Mouse (Mus musculus) monocyte, adult 5-6 weeks (primary cell): ENCODE measurements around the gene Plce1. TPM values are rescaled to one million over a fixed set of nuclear protein-coding genes. Genes with fewer than 3 reads are reported as not detected.
"Not testable (repeated sequence)": the region's sequence is repeated elsewhere in the genome, so short reads cannot be mapped to it uniquely, and the experiment has no call there.

Experiments used
- ATAC-seq: fragments of 153-309, 156-312 bp; replicated peaks from 2 replicates; pipeline ENCODE4 v1.8.0; 2017; ENCODE audit warnings: mild to moderate bottlenecking; ENCODE audit not compliant: low TSS enrichment, insufficient number of reproducible peaks, severe bottlenecking, poor library complexity, low FRiP score
- total RNA-seq: library from RNA; stranded (forward); fragments of 200-1000, 200-491, 200-594 nt; gene quantifications from 3 replicates; pipeline ENCODE4 v1.2.3, GENCODE M21; 2017

The Plce1 gene
- total RNA-seq, 1 experiment from 2014 or later, result not detected

- ATAC-seq, result no peak
These were observed 129.9 kb downstream of the Plce1 start for GRCm38 (mm10) chr19:38610809-38611208.

DNA sequence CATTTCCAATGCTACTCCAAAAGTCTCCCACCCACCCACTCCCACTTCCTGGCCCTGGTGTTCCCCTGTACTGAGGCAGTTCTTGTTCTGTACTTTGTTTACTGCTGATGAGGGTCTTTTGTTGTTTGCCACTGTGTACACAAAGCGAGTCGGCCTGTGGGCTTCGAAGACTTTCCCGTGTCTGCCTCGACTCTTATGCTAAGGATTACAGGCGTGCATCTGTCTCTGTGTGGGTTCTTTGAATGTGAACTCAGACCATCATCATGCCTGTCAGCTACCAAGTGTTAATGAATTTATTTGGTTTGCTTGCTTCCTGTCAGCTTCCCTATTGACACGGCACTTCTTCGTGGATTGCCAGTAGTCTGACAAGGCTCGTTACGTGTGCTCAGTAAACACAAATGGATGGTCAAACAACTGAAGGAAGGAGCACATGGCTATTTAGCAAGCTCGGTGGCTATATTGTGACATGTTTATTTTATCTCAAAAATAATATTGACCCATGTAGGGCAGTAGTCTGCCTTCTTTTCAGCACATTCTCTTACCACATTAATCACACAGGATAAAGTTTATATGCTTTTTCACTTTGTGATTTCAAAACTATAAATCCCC is 133.3 kb downstream of the Plce1 start:
- ATAC-seq, result no peak

GRCm38 (mm10) chr19:38615356-38615755 is 134.4 kb downstream of the Plce1 start:
- no peak for ATAC-seq

GRCm38 (mm10) chr19:38620134-38620533 is 139.2 kb downstream of the Plce1 start:
- ATAC-seq, result no peak

DNA sequence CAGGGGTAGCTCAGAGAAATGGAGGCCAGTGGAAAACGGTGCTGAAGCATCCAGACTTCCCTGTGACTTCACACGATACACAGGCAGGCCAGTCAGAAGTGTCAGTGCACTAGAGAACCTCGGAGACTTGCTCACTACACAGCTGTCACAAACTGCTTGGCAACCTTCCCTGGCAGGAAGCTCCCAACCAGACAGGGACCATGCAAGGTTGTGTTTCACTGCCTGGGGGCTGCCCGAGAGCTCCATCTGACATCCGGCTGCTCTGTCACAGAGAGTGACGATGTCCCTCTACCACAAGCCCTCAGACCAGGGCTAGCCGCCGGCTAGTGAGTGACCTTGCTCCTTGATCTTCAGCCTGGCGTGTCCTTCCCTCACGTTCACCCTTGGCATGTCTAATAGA is 140.6 kb downstream of the Plce1 start:
- ATAC-seq, result no peak

GRCm38 (mm10) chr19:38626246-38627015 is 145.5 kb downstream of the Plce1 start:
- no peak for ATAC-seq

DNA sequence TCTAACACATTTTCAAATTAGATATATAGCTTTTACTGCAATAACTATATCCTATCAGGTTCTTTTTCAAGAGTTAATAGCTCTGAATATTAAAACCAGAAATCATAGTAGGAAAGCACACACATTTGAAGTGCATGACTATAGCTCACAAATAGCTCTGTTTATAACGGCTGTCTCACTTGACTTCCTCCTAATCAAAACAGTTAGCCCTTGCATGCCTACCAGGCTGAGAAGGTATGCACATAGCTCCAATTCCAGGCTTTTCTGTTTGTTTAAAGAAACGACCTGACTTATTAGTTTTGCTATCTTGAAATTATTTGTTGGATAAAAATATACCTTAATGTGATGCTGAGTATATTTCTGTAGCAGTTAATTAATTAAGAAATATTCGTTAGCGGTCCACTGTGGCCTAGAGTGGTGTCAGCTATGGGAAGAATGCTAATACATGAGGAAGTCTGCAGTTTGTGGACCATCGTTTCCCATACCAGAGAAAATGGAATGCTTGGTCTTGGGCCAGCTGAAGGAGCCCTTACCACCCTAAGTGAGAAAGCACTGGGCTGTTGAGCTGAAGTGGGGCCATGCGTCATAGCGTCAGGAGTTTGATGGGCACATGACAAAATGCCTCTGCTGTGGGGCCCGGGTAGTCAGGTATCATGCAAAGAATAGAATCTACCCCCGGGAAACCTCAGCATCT is 146.3 kb downstream of the Plce1 start:
- no peak for ATAC-seq

- ATAC-seq, result no peak
These were observed 151.3 kb downstream of the Plce1 start for GRCm38 (mm10) chr19:38632251-38632650.

GRCm38 (mm10) chr19:38633306-38633705 is 152.4 kb downstream of the Plce1 start:
- no peak for ATAC-seq

- no peak for ATAC-seq
These were observed 158.1 kb downstream of the Plce1 start for GRCm38 (mm10) chr19:38639050-38639449.

GRCm38 (mm10) chr19:38639805-38640204 is 158.9 kb downstream of the Plce1 start:
- ATAC-seq, result no peak

GRCm38 (mm10) chr19:38642515-38642914 is 161.6 kb downstream of the Plce1 start:
- not testable (repeated sequence) for ATAC-seq

- no peak for ATAC-seq
These were observed 164.1 kb downstream of the Plce1 start for GRCm38 (mm10) chr19:38644871-38645595.

- ATAC-seq, result no peak
These were observed 177.1 kb downstream of the Plce1 start for GRCm38 (mm10) chr19:38657980-38658379.

- no peak for ATAC-seq
These were observed 184.5 kb downstream of the Plce1 start for GRCm38 (mm10) chr19:38665398-38665797.

GRCm38 (mm10) chr19:38672015-38672600 is 191.2 kb downstream of the Plce1 start:
- ATAC-seq, result no peak

DNA sequence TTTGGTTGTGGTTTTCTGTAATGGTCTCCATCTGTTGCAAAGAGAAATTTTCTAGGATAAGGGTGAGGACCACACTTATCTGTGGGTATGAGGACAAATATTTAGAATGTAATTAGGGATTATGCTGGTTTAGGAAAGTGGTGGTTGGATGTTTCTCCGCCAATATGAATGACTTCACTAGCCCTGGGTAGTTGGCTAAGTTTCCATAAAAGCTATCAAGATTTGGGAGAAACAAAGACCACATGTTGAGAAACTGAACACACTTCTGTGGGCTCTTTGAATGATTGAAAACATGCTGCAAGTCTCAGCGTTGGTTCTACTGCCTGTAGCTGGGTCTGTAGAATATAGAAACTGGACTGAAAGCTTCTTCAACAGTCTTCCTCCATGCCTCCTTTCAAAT is 193.0 kb downstream of the Plce1 start:
- no peak for ATAC-seq

GRCm38 (mm10) chr19:38678655-38679054 is 197.7 kb downstream of the Plce1 start:
- no peak for ATAC-seq

DNA sequence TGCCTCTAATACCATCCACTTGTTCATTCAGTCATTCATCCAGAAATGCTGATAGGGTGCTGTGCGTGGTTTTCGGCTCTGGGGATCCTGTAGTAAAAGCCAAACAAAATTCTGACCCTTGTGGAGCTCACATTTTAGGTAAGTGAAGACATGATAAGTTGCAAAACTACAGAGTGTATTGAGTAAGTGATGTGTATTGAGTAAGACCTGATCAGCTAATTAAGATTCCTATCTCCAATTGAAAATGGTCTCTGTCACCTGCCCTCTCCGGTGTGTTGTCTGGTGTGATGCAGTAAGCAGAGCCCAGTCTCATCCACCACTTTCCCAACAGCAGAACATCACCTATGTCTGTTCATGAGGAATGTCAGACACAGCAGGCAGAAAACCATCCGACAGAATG is 198.6 kb downstream of the Plce1 start:
- ATAC-seq, result no peak
